Mouse (Mus musculus) frontal cortex, postnatal 36 days (tissue): ENCODE measurements at regions not wholly inside any gene's neighbourhood (a gene's known extent, or its start where the extent isn't known, plus 50 kb on each side); places are given as distances from the start of the nearest gene placed in this dataset.

Source experiments
- DNase-seq, 2 experiments: peaks; one replicate each; pipeline ENCODE4 v3.0.0; 2022; ENCODE audit warnings: low spot score in 2 of 2

- DNase-seq, result no peak
These were observed 135.3 kb upstream of the Gm37988 start for GRCm38 (mm10) chr1:4672344-4672743.

GRCm38 (mm10) chr1:4687605-4688004 lies 120.1 kb upstream of the Gm37988 start:
- no peak for DNase-seq

- DNase-seq, result no peak
These were observed 118.6 kb upstream of the Gm37988 start for GRCm38 (mm10) chr1:4689096-4689495.

DNA sequence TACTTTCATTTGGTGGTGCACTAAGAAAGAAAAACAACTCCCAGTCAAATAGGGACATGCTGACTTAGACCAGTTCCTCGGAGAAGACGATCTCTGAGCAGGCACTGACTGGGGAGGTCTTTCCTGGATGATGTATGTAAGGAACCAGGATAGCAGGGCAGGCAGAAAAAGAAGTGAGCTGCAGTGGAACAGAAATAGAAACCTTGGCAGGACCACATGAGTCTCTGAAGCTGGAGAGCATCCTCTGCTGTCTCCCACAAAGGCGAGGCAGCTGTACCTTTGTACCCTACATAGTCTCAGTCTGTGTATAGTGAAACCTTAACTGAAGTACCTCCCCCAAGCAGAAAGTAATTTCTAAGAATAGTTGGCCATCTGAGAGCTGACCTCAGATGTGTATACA lies 104.4 kb upstream of the Gm37988 start:
- peak in 1 of 2 experiments; percentile 18 for DNase-seq

- DNase-seq, result no peak
These were observed 101.5 kb upstream of the Gm37988 start for GRCm38 (mm10) chr1:4706171-4706570.

DNA sequence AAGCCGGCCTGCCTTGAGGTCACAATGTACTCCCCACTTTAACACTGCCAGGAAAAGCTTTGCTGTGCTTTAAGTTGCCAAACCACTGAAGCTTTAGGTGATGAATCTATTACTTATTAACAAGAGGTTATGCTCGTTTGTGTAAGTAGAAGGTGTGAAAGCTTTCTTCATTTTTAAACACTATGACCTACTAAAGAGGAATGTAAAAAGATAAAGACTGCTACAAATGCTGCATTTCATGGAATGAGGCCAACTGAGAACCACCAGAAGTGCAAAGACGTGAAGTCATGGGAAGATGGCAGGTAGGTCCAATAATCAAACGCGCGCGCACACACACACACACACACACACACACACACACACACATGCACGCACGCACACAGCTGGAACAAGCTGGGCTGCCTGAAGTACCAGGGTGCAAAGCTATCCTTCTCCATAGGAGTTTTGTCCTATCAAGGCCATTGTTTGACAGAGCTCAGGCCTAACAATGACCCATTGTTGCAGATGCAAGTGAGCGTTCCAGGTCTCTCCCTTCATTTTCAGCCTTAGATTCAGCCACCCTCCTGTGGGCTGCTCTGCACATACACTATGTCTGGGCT lies 85.3 kb upstream of the Gm37988 start:
- DNase-seq, result no peak
